Mouse (Mus musculus) liver, embryonic 12.5 days (tissue): ENCODE results near the gene Stx2. TPM values are rescaled to one million over a fixed set of nuclear protein-coding genes. Genes with fewer than 3 reads are reported as not detected.
A peak's percentile ranks its signal among the peaks of the same experiment; 100 is the strongest.

ENCODE experiments used
- ATAC-seq: fragments of 200-750 bp; cut with Nextera tagmentation; 2 replicates; pipeline ENCODE4 v1.8.0; 2017; ENCODE audit warnings: moderate number of reproducible peaks, mild to moderate bottlenecking, moderate library complexity
- H3K27ac ChIP-seq: fragments of 300-500 bp; sonication (generic); 2 replicates; pipeline ENCODE4 v1.5.1; 2016; ENCODE audit warnings: mild to moderate bottlenecking
- H3K27me3 ChIP-seq: fragments of 300-500 bp; sonication (generic); replicated peaks from 2 replicates; pipeline ENCODE4 v1.6.1; 2016; ENCODE audit warnings: mild to moderate bottlenecking, moderate library complexity
- H3K36me3 ChIP-seq: fragments of 300-500 bp; sonication (generic); 2 replicates; pipeline ENCODE4 v1.6.1; 2016; ENCODE audit warnings: mild to moderate bottlenecking, moderate library complexity
- H3K4me1 ChIP-seq: fragments of 300-500 bp; sonication (generic); 2 replicates; pipeline ENCODE4 v1.6.1; 2016
- H3K4me2 ChIP-seq: fragments of 300-500 bp; sonication (generic); 2 replicates; pipeline ENCODE4 v1.6.1; 2016; ENCODE audit warnings: mild to moderate bottlenecking, moderate library complexity
- H3K4me3 ChIP-seq: fragments of 300-500 bp; sonication (generic); 2 replicates; pipeline ENCODE4 v1.5.1; 2016; ENCODE audit warnings: mild to moderate bottlenecking, moderate library complexity
- H3K9ac ChIP-seq: fragments of 300-500 bp; sonication (generic); 2 replicates; pipeline ENCODE4 v1.6.1; 2016; ENCODE audit warnings: mild to moderate bottlenecking, moderate library complexity
- H3K9me3 ChIP-seq: fragments of 300-500 bp; sonication (generic); replicated peaks from 2 replicates; pipeline ENCODE4 v1.6.1; 2016; ENCODE audit warnings: mild to moderate bottlenecking, moderate library complexity
- WGBS: fragments of 180-500 bp; shearing (Covaris S2); methylation state at CpG from one replicate; pipeline ENCODE4 v1.1.7; 2016; ENCODE audit not compliant: insufficient replicate concordance; 5-methylcytosine and 5-hydroxymethylcytosine counted together
- polyA plus RNA-seq: library from polyadenylated mRNA; unstranded; fragments of >200 nt; fragmentation: Nextera tagmentation; extraction: Ambion mirVana; gene quantifications from 2 replicates; pipeline ENCODE4 v1.2.1, GENCODE M21; 2016

The Stx2 gene
- polyA plus RNA-seq, 1 experiment from 2014 or later = 95.8 TPM

GRCm38 (mm10) chr5:129007105-129007957 lies 1.0 kb downstream of the Stx2 start:
- WGBS = 18% methylated on average over 14 of the region's 14 CpGs
- ATAC-seq = peak; percentile 79

GRCm38 (mm10) chr5:129006031-129006788 lies 2.2 kb downstream of the Stx2 start:
- H3K27me3 ChIP-seq = no peaks in the 10 kb centered on the region
- H3K27ac ChIP-seq = peak overlapping the region; percentile 99
- peak; percentile 40; the same call in 1 of the 2 replicates for ATAC-seq
- peak overlapping the region; percentile 90 for H3K4me3 ChIP-seq
- no peaks in the 10 kb centered on the region for H3K9me3 ChIP-seq
- H3K4me2 ChIP-seq = peak overlapping the region; percentile 88
- WGBS = 29% methylated on average over 18 of the region's 18 CpGs
- peaks cover 42% of the 10 kb centered on the region for H3K36me3 ChIP-seq
- H3K4me1 ChIP-seq = peaks cover 83% of the 10 kb centered on the region
- H3K9ac ChIP-seq = peak overlapping the region; percentile 98

More at GRCm38 (mm10) chr5:129007105-129007957, 1.0 kb downstream of the Stx2 start:
- Histone ChIP-seq H3K4me2 (peak overlapping the region; percentile 88), H3K4me1 (peaks cover 74% of the 10 kb centered on the region), H3K9ac (peak overlapping the region; percentile 98), H3K36me3 (peaks cover 34% of the 10 kb centered on the region), H3K27me3 (no peaks in the 10 kb centered on the region), H3K9me3 (no peaks in the 10 kb centered on the region), H3K27ac (peak overlapping the region; percentile 99), H3K4me3 (peak overlapping the region; percentile 90)

GRCm38 (mm10) chr5:129005416-129005815 lies 3.0 kb downstream of the Stx2 start:
- Histone ChIP-seq H3K4me2 (peak overlapping the region; percentile 88), H3K4me3 (peak overlapping the region; percentile 90), H3K9ac (peak overlapping the region; percentile 98), H3K4me1 (peaks cover 91% of the 10 kb centered on the region), H3K36me3 (peaks cover 44% of the 10 kb centered on the region), H3K27me3 (no peaks in the 10 kb centered on the region), H3K9me3 (no peaks in the 10 kb centered on the region), H3K27ac (peak overlapping the region; percentile 99)
- no peak for ATAC-seq
- WGBS = 83% methylated on average over 3 of the region's 3 CpGs

- Histone ChIP-seq H3K27me3 (no peaks in the 10 kb centered on the region), H3K4me1 (peaks cover 82% of the 10 kb centered on the region), H3K9me3 (no peaks in the 10 kb centered on the region), H3K4me3 (peak overlapping the region; percentile 26), H3K9ac (peak overlapping the region; percentile 70), H3K27ac (peak overlapping the region; percentile 99), H3K36me3 (peaks cover 73% of the 10 kb centered on the region), H3K4me2 (peak overlapping the region; percentile 88)
- 10% methylated on average over 14 of the region's 14 CpGs for WGBS
- ATAC-seq = no peak
Measured at GRCm38 (mm10) chr5:129002571-129003011, 5.8 kb downstream of the Stx2 start.

- Histone ChIP-seq H3K27me3 (no peaks in the 10 kb centered on the region), H3K36me3 (peaks cover 80% of the 10 kb centered on the region), H3K4me1 (peaks cover 67% of the 10 kb centered on the region), H3K4me2 (peak overlapping the region; percentile 88), H3K4me3 (peak overlapping the region; percentile 35), H3K9ac (peak overlapping the region; percentile 70), H3K27ac (peak overlapping the region; percentile 99), H3K9me3 (no peaks in the 10 kb centered on the region)
- peak; percentile 93 for ATAC-seq
- 16% methylated on average over 8 of the region's 8 CpGs for WGBS
Measured at GRCm38 (mm10) chr5:129000706-129001468, 7.5 kb downstream of the Stx2 start.

- H3K27ac ChIP-seq = no peak overlapping the region
- no peak for ATAC-seq
- no peaks in the 10 kb centered on the region for H3K9me3 ChIP-seq
- no peak overlapping the region for H3K4me2 ChIP-seq
- 91% methylated on average over 19 of the region's 19 CpGs for WGBS
- no peak overlapping the region for H3K4me3 ChIP-seq
- no peak overlapping the region for H3K9ac ChIP-seq
- peaks cover 86% of the 10 kb centered on the region for H3K36me3 ChIP-seq
- H3K4me1 ChIP-seq = no peaks in the 10 kb centered on the region
- H3K27me3 ChIP-seq = no peaks in the 10 kb centered on the region
Measured at GRCm38 (mm10) chr5:128987141-128987954, 21.0 kb downstream of the Stx2 start.

GRCm38 (mm10) chr5:128985946-128986345 lies 22.4 kb downstream of the Stx2 start:
- ATAC-seq = no peak
- WGBS = 93% methylated on average over 13 of the region's 13 CpGs

GRCm38 (mm10) chr5:128984536-128984935 lies 23.8 kb downstream of the Stx2 start:
- Histone ChIP-seq H3K27ac (no peak overlapping the region), H3K9me3 (0 out of 2 replicates have a peak, but pooled peaks cover 4% of the 10 kb centered on the region), H3K36me3 (peaks cover 58% of the 10 kb centered on the region), H3K27me3 (no peaks in the 10 kb centered on the region), H3K9ac (no peak overlapping the region), H3K4me2 (no peak overlapping the region), H3K4me1 (0 out of 2 replicates have a peak, but pooled peaks cover 2% of the 10 kb centered on the region), H3K4me3 (no peak overlapping the region)
- 87% methylated on average over 6 of the region's 6 CpGs for WGBS
- ATAC-seq = no peak

More at GRCm38 (mm10) chr5:128985946-128986345, 22.4 kb downstream of the Stx2 start:
- no peaks in the 10 kb centered on the region for H3K27me3 ChIP-seq
- peaks cover 72% of the 10 kb centered on the region for H3K36me3 ChIP-seq
- no peak overlapping the region for H3K4me2 ChIP-seq
- H3K4me1 ChIP-seq = 0 out of 2 replicates have a peak, but pooled peaks cover 2% of the 10 kb centered on the region
- no peak overlapping the region for H3K27ac ChIP-seq
- no peak overlapping the region for H3K4me3 ChIP-seq
- no peaks in the 10 kb centered on the region for H3K9me3 ChIP-seq
- no peak overlapping the region for H3K9ac ChIP-seq

GRCm38 (mm10) chr5:128981607-128982006 lies 26.8 kb downstream of the Stx2 start:
- Histone ChIP-seq H3K9me3 (0 out of 2 replicates have a peak, but pooled peaks cover 10% of the 10 kb centered on the region), H3K4me2 (no peak overlapping the region), H3K4me3 (no peak overlapping the region), H3K4me1 (0 out of 2 replicates have a peak, but pooled peaks cover 2% of the 10 kb centered on the region), H3K27ac (no peak overlapping the region), H3K9ac (no peak overlapping the region), H3K36me3 (peaks cover 28% of the 10 kb centered on the region), H3K27me3 (no peaks in the 10 kb centered on the region)
- ATAC-seq = peak; percentile 71
- 26% methylated on average over 12 of the region's 12 CpGs for WGBS

- peaks cover 21% of the 10 kb centered on the region for H3K36me3 ChIP-seq
- no peak for ATAC-seq
- 0 out of 2 replicates have a peak, but pooled peaks cover 2% of the 10 kb centered on the region for H3K4me1 ChIP-seq
- H3K4me2 ChIP-seq = no peak overlapping the region
- no peak overlapping the region for H3K27ac ChIP-seq
- WGBS = 46% methylated on average over 7 of the region's 7 CpGs
- no peak overlapping the region for H3K4me3 ChIP-seq
- no peaks in the 10 kb centered on the region for H3K27me3 ChIP-seq
- no peak overlapping the region for H3K9ac ChIP-seq
- H3K9me3 ChIP-seq = 0 out of 2 replicates have a peak, but pooled peaks cover 10% of the 10 kb centered on the region
Measured at GRCm38 (mm10) chr5:128980857-128981256, 27.5 kb downstream of the Stx2 start.
